Mouse (Mus musculus): ENCODE measurements at regions not wholly inside any gene's neighbourhood (a gene's known extent, or its start where the extent isn't known, plus 50 kb on each side); places are given as distances from the start of the nearest gene placed in this dataset.

DNA sequence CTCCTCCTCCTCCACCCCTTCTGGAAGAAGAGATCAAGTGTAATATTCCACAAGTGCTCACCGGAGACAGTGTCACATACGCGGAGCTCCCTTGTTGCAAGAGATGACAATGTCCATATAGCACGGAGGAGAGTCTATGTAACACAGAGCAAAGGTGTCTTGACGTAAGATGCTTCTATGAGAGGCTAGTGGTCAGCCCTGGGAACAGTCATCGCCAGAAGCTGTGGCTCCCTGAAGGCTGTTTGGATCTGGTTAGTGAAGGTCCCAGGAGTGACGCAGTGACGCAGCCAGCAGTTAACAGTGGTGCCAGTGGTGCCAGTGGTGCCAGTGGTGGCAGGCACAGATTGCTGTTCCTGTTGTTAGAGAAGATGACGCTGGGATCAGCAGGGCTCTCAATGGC is 66.9 kb downstream of the Twistnb start:
- no peak for DNase-seq (ENCODE audit: low read depth, low spot score)

DNA sequence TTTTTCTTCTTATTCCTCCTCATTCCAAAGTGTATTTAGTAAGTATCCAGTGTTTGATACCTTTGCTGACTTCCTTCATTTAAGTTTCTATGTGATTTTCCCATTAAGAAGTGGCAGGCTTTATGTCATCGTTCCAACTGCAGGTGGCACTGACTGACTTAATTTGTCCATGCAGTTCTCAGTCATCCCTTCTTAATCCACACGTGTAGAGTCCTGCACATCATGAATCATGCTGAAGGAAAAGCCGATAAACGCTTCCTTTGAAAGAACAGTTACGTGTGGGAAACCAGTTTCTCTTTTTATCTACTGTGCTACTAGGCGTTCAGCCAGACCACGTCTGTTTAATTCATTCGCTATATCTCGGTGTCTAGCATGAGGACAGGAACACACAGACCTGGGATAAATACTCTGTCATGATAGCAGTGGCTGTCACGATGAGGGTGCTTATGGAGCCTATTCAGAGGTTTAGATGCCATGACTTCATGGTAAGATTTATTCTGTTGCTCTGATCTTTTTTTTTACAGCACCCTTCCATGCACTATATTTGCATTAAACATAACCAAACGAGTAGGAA is 68.0 kb downstream of the Twistnb start:
- DNase-seq (ENCODE audit: low read depth, low spot score), result no peak

DNA sequence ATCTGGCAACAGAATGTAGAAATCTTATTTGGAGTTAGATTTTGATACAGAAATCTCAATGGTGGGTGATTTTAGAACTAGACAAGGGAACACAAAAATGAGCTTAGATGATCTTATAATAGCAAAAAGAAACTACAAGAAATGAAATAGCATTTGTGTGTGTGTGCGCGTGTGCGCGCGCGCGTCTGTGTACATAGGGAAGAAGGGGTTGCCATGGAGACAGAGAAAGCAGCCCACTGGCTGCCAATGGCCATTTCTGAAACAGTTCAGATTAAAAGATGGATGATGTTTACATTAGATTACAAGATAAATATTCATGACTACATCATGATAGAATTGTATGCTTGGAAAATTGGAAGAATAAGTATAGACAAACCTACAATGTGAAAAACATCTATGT is 112.1 kb downstream of the Twistnb start:
- peak; percentile 8 for DNase-seq (ENCODE audit: low read depth, low spot score)

DNA sequence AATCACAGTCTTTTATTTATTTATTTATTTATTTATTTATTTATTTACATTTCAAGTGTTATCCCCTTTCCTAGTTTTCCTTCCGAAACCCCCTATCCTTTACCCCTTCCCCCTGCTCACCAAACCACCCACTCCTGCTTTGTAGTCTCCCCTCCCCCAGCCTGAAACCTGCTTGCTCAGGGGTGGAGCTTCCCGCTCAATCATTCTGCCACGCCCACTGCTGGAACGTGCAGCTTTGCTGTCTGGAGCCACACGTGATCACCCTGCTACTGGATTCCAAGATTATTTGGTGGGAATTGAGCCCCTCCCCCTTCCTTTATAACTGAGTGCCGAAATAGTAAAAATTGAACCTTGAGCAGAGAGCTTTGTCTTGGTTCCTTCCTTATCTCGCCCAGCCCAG is 122.2 kb downstream of the Twistnb start:
- peak; percentile 67 for DNase-seq (ENCODE audit: low read depth, low spot score)

DNA sequence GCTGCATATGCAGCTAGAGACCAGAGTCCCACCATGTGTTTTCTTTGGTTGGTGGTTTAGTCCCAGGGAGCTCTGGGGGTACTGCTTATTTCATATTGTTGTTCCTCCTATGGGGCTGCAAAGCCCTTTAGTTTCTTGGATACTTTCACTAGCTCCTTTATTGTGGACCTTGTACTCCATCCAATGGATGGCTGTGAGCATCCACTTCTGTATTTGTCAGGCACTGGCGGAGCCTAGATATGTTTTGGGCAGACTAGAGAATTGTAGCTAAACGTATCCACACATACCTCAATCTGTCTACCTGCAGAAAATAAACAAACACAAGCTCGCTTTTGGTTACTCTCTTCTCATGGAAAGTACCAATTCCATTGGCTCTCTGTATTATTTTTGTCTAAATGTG is 122.8 kb downstream of the Twistnb start:
- DNase-seq (ENCODE audit: low read depth, low spot score), result no peak

DNA sequence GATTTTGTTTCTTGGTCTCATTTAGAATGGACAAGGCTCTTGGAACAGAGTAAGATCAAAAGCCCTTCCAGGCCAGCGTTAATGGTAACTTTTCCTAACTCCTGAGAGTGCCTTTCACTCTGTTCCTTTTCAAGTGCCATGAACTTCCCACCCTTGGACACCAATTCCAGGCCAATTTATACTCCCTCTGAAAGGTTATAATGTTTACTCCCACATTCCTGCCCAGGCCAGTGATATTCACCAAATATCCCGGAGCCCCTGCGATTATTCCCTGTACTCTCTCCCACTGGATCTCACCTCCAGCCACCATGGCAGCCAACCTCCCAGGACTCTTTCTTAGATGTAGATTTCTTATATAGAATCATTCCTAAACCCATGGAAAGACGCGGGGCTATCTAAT is 123.2 kb downstream of the Twistnb start:
- DNase-seq (ENCODE audit: low read depth, low spot score), result no peak

DNA sequence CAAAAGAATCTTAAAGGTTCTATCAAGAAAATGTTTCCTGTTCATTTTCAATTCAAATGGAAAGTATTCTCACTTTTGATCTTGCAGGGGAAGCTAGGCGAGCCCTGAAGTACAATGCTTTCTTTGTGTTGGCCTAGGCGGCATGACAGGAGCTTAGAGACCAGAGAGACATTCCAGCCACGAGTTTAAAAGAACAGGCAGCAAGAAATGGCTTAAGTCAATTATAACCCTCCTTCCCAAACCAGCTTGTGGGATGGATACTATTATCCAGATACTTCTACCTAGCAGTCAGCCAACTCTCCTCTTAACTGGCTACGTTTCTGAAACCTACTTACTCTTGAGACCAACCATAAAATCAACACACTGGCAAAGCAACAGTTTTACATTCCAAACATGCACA is 124.3 kb downstream of the Twistnb start:
- DNase-seq (ENCODE audit: low read depth, low spot score), result peak; percentile 44

DNA sequence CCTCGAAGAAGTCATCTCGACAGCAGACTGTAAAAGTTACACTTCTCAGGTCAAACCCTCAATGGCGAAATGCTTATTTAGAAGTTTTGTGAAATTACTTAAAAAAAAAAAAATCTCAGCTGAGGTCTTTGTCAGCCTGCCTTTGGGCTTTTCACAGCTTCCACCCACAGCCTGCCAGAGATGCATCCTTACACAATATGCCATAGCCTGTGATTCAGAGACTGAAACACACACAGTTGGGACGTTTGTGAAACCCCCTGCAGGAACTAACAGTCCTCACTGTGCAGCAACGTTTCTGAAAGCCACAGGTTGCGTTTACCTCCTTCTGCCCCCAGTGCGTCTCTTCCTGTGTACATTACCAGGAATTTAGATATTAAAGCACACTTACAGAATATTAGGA is 131.7 kb downstream of the Twistnb start:
- no peak for DNase-seq (ENCODE audit: low read depth, low spot score)

DNA sequence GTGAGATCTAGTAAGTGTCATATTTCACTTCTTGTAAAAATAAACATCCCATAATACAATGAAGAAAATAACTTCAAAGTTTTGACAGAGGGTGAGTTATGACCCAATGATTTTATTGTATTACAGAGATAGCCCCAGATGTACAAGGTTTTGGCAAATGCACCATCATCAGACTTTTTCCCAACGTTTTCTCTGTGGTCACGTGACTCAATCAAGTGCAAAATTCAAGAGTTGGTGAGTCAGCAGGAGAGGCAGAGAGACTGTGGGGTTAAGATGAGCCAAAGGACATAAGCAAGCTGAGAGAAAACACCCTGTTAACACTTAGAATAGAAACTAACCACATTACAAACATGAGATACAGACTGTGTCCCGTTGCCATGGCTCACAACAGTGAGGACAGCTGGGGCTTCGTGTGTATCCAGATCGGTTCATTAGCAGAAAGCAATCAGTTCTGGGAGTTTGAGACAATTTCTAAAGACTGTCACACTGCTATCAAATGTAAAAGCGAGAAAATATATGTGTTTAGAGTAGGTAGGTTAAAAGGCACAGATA is 148.5 kb downstream of the Twistnb start:
- DNase-seq (ENCODE audit: low read depth, low spot score), result no peak

DNA sequence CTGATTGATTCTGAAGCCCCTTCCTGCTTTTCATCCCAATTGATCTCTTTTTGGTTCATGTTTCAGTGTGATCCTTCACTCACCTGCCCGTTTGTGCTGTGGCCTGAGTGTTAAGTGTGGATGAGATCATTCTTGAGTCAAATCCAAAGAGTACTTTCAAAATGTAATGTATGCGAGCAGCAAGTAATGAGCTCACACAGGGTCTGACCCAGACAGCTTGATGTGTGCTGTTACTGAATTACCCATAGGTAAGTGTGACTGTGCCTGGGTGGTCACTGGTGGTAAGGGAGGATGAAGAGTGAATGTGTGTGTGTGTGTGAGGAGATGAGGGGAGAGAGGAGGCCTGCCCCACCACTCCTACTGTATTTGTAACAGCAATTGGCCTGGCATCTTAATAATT is 151.4 kb downstream of the Twistnb start:
- DNase-seq (ENCODE audit: low read depth, low spot score), result no peak

DNA sequence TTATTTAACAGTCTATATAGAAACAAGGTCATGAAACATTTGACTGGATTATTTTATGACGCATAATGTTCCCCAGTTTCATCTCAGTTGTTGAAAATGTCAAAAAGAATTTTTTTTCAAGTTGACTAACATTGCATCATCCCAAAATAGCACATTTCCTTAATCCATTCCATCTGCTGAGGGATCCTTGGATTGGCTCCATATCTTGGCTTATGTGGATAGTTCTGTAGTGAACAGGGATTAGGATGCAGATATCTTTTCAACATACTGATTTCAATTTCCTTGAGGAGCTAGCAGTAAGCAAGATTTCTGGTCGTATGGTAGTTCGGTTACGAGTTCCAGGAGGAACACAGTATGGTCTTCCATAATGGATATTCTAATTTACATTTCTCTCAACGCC is 161.6 kb downstream of the Twistnb start:
- DNase-seq (ENCODE audit: low read depth, low spot score), result no peak

DNA sequence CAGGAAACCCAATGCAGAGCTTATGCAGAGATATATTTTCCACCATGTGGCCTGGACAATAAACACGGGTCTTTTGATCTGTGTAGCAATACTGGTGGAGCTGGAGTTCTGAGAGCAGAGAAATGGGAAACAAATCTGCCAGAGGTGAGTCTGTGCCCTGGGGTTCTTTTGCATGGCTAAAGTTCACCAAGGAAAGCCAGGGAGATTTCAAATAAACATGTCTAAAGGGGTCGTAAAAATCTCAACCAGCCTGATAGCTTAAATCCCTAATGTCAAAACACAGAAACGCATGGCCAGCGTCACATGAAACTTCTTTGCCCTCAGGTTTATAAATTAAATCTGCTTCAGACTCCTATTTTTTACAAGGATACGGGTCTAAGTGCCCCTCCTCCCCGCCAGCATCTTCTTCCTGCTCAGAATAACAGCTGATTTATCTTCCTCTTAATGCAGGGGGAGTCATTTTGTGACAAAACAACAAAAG is 163.0 kb downstream of the Twistnb start:
- DNase-seq (ENCODE audit: low read depth, low spot score), result no peak

DNA sequence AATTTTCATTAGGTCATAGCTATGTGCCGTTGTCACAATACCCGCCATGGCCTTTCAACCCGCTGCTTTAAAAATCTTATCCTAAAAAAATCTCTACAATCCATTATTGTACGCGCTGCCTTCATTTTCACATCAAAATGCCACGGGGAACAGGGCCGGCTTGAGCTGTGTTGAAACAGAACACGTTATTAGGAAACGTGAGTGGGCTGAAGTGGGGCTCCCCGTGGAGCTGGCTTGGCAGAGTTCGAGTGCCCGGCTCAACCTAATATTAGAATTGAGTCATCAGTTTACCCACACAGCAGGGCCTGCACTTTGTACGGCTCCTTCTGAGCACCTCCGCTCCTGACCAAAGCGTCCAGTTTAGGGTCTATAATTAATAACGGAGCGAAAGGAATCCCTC is 163.5 kb downstream of the Twistnb start:
- no peak for DNase-seq (ENCODE audit: low read depth, low spot score)

DNA sequence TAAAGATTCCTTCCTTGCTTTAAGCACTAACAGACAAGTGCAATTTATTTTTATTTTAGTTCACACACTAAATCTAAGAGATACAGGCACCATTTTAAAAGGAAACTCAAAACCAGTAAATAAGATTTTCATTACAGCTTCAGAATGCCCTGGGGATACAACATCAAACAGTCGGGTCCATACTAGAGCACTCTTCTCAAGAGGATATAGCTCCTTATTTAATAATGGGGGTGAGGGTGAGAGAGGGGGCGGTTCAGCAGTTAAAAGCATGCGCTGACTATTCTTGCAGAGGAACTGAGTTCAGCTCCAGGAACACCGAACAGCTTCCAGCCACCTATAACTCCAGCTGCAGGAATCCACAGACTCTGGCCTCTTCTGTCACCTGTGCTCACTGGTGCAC is 164.2 kb downstream of the Twistnb start:
- DNase-seq (ENCODE audit: low read depth, low spot score), result no peak

DNA sequence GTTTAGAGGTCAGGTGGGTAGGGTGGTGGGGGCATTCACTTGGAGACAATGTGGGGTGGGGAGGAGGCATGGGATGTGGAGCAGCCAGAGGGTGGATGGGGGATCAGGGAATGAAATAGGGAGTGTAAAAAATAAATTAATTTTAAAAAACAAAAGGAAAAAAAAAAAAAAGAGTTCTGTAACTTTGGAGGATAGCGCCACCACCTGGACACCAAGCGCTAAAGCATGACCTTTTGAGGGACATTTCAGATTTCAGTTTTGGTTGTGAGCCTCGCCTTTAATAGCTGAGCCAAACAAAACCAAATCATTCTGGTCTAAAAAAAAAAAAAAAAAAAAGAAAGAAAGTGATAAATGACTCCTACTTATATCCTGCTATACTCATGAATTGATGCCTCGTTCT is 176.0 kb downstream of the Twistnb start:
- DNase-seq (ENCODE audit: low read depth, low spot score), result peak; percentile 25

DNA sequence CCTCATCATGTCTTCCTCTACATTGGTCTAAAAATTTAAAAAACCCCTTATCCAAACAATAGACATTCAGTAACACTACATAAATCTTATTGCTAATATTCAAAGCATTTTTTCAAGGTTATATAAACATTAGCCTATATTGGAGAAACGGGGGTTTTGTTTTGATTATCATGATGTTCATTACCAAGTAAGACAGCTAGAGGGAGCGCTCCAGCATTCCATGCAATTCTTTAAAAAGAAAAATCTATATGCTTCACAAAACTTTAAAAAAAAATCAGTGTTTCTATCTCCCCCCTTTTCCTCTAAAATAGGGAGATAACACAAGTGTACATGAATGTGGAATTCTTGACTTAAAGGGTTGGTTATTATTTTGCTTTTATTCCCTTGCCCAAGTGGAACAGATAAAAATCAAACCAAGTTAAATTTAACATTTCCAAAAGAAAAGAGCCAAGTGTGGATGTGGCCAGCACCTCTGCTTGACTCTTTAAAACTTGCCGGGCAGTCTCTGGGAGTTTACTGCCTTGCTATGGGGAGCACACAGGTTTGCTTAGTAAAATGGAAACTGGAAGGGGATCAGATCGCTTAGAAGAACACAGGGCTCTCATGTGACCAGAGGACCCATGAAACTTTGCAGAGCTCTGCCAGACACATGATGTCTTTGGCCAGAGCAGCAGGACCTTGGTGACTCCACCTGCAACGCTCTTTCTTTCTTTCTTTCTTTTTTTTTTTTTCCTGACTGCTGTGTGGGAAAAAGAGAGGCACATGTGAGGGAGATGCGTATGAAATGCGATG is 178.6 kb downstream of the Twistnb start:
- no peak for DNase-seq (ENCODE audit: low read depth, low spot score)

DNA sequence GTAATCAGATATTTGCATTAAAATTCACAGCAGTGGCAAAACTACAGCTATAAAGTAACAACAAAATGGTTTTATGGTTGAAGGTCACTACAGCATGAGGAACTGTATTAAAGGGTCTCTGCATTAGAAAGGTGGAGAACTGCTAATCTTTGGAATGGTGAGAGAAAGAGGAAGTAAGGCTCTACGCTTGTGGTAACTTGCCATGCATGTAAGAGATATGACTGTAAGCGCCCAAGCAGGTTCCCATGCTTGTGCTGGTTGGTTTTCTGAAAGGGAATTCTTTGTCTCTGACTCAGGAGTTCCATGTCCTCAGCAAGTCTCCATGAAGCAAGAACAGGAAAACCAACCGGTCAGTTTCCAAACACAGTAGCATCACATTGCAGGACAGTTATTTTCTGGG is 182.9 kb downstream of the Twistnb start:
- no peak for DNase-seq (ENCODE audit: low read depth, low spot score)

DNA sequence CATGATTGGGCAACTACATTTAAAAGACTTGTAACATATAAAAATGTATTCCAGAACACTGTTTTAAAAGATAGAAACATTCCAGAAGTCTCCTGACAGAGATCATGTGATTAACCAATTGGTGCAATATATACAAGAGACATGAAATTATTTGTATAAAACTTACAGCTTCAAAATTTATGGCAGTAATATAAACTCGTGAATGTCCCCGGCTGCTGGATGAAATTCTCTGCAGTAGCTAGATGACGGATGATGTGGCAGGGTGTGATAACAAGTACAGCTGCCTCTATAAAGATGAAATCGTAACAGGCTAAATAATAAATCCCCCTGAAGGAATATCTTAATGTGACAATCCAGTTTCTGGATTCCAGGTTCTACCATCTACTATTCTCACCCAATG is 191.0 kb downstream of the Twistnb start:
- no peak for DNase-seq (ENCODE audit: low read depth, low spot score)

DNA sequence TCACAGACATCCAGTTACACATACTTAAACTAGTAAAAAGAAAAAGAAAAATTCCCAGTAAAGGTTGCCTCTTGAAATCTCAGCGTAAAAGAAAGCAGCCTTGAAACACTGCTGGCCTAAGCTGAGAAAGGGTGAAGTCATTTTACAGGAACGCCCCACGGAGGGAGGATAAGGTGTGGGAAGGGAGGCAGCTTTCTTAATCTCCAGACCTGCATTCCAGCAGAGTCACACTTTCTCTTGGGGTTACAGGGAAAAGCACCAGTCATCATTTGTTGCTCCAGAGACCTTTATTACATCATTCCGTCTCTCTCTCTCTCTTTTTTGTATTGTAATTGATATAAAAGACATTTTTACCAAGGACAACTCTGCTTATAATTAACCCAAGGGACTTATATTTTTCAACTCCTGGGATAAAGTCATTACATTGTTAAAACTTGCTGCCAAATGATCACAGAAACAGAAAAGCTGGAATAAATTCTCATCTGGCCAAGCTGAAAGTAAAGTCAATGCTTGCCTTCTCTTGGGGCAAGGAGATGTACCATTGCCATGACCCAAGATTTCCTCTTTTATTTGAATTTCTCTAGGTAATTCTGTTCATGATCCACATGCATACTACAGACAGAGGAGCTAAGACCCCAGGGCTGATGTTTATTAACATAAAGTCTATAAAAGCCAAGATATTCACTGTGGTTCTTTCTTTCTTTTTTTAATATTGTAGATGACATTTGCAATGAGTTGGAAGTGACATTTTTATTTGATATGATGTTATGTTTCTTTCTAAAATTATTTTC is 196.9 kb downstream of the Twistnb start:
- no peak for DNase-seq (ENCODE audit: low read depth, low spot score)

DNA sequence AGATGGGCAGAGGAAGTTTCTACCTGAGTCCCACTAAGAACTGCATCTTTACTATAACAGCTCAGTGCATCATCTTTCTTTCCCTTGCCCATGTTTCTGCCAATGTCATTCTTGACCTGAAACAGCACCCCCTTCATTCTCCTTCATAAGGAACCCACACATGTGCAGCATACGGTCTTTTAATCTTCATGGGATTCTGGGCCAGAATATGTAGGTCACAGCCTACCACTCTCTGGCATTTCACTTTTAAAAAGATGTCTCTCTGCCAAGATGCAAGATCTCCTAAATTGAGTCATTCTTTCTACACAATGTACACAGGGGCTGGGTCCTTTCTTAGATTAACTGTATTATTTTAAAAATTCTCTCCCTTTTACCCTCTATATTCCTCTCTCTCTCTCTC is 223.2 kb downstream of the Twistnb start:
- DNase-seq (ENCODE audit: low read depth, low spot score), result no peak

DNA sequence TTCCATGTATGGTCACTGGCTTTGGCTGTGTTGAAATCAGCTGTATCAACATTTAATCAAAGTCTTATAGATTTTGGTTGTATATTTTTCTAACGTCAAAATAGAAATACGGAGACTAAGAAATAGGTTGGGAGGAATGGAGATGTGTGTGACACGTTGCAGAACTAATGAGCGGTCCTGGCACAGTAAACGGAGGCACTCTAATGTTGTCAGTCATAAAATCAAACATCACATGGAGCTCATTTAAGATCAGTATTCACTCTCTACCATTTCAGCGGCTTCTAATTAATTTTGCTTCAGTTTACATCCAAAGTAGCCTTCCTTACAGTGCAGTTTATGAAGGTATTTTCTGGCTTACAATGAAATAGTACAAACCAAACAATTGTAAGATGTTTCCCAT is 246.1 kb downstream of the Twistnb start:
- DNase-seq (ENCODE audit: low read depth, low spot score), result no peak

DNA sequence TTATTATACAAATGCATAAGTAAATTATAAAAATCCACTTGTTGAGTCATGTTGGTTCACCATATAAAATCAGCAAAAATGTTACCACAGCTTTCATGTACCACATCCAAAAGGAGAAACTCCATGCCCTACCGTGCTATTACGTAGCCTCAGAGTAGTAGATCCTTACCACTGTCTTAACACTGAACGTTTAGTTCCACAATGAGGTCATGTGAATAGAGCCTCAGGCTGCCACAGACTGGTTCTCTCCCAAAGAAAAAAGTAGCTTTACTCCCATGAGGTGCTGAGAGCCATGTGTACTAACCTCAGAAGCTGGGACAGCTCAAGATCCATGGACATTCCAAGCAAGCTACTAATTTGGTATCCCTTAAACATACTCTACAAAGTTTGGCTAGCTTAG is 235.4 kb upstream of the Ferd3l start:
- no peak for DNase-seq (ENCODE audit: low read depth, low spot score)
